Mouse (Mus musculus) MEL (cell line): Measurements from ENCODE around the gene Eef1a1. TPM values are rescaled to one million over a fixed set of nuclear protein-coding genes. Genes with fewer than 3 reads are reported as not detected.

Experiments used
- DNase-seq: peaks from one replicate; pipeline ENCODE4 v3.0.0; 2011; ENCODE audit warnings: low read depth, low spot score
- H3K27ac ChIP-seq: 2 replicates; pipeline ENCODE4 v1.5.1; 2012; ENCODE audit warnings: low read depth, mild to moderate bottlenecking, control low read depth, low read length, moderate library complexity; ENCODE audit not compliant: control insufficient read depth
- H3K27me3 ChIP-seq, 2 experiments: fragments of 150-350 bp in 1 of 2; sonication (generic) in 1 of 2; 2 replicates each; pipeline ENCODE4 v1.6.1; 2012; ENCODE audit warnings: low read length in 2 of 2, mild to moderate bottlenecking in 2 of 2, improper control_type of control experiment in 1 of 2, moderate library complexity in 1 of 2; ENCODE audit not compliant: insufficient read depth in 2 of 2, control insufficient read depth in 1 of 2
- H3K36me3 ChIP-seq, 2 experiments: 2 replicates each; pipeline ENCODE4 v1.6.1; 2012 to 2014; ENCODE audit warnings: low read length in 2 of 2, improper control_type of control experiment in 1 of 2, inconsistent platforms in 1 of 2, mild to moderate bottlenecking in 1 of 2; ENCODE audit not compliant: insufficient read depth in 2 of 2, control insufficient read depth in 1 of 2
- H3K4me1 ChIP-seq, 2 experiments: fragments of 150-350 bp in 1 of 2; sonication (generic) in 1 of 2; 2 replicates each; pipeline ENCODE4 v1.6.1; 2012; ENCODE audit warnings: low read length in 2 of 2, improper control_type of control experiment in 1 of 2, mild to moderate bottlenecking in 1 of 2; ENCODE audit not compliant: insufficient read depth in 2 of 2, control insufficient read depth in 1 of 2
- H3K4me3 ChIP-seq, 2 experiments: fragments of 150-350 bp in 1 of 2; sonication (generic) in 1 of 2; 2 replicates each; pipeline ENCODE4 v1.5.1; 2012; ENCODE audit warnings: low read depth in 2 of 2, low read length in 2 of 2, mild to moderate bottlenecking in 2 of 2, moderate library complexity in 2 of 2, control low read depth in 1 of 2, improper control_type of control experiment in 1 of 2; ENCODE audit not compliant: control insufficient read depth in 1 of 2, insufficient read depth in 1 of 2
- H3K79me2 ChIP-seq: 2 replicates; pipeline ENCODE4 v1.6.1; 2012; ENCODE audit warnings: mild to moderate bottlenecking, low read length, moderate library complexity; ENCODE audit not compliant: control insufficient read depth, poor library complexity, insufficient read depth
- H3K9ac ChIP-seq: 2 replicates; pipeline ENCODE4 v1.6.1; 2012; ENCODE audit warnings: low read depth, mild to moderate bottlenecking, control low read depth, low read length, moderate library complexity; ENCODE audit not compliant: control insufficient read depth, poor library complexity, severe bottlenecking
- H3K9me3 ChIP-seq: fragments of 150-350 bp; sonication (generic); replicated peaks from 2 replicates; pipeline ENCODE4 v1.6.1; 2012; ENCODE audit warnings: mild to moderate bottlenecking, low read length, improper control_type of control experiment, moderate library complexity; ENCODE audit not compliant: insufficient read depth
- BHLHE40 ChIP-seq: IDR thresholded peaks from 2 replicates; pipeline ENCODE4 v1.6.1; 2012; ENCODE audit warnings: low read depth, mild to moderate bottlenecking, inconsistent platforms, low read length, improper control_type of control experiment, borderline replicate concordance
- ELF1 ChIP-seq: IDR thresholded peaks from 2 replicates; pipeline ENCODE4 v1.6.1; 2014; ENCODE audit warnings: low read depth, mild to moderate bottlenecking, inconsistent platforms, low read length, improper control_type of control experiment, moderate library complexity
- EP300 ChIP-seq, 2 experiments: IDR thresholded peaks; 2 replicates each; pipeline ENCODE4 v1.6.1; 2011; ENCODE audit warnings: improper control_type of control experiment in 2 of 2, low read length in 2 of 2, low read depth in 1 of 2, mild to moderate bottlenecking in 1 of 2
- GATA1 ChIP-seq: IDR thresholded peaks from 2 replicates; pipeline ENCODE4 v1.6.1; 2011; ENCODE audit warnings: low read depth, low read length, improper control_type of control experiment
- HCFC1 ChIP-seq: IDR thresholded peaks from 2 replicates; pipeline ENCODE4 v1.6.1; 2012; ENCODE audit warnings: low read depth, mild to moderate bottlenecking, inconsistent platforms, low read length, improper control_type of control experiment, moderate library complexity
- KAT2A ChIP-seq: conservative IDR thresholded peaks from 2 replicates; pipeline ENCODE4 v1.6.1; 2012; ENCODE audit warnings: low read depth, low read length, improper control_type of control experiment, inconsistent platforms
- MAFK ChIP-seq: IDR thresholded peaks from 2 replicates; pipeline ENCODE4 v1.6.1; 2011; ENCODE audit warnings: low read depth, mild to moderate bottlenecking, low read length, improper control_type of control experiment, borderline replicate concordance
- MAX ChIP-seq: IDR thresholded peaks from 2 replicates; pipeline ENCODE4 v1.6.1; 2011; ENCODE audit warnings: low read length, improper control_type of control experiment
- MAZ ChIP-seq: IDR thresholded peaks from 2 replicates; pipeline ENCODE4 v1.6.1; 2012; ENCODE audit warnings: low read depth, mild to moderate bottlenecking, inconsistent platforms, low read length, improper control_type of control experiment
- MYB ChIP-seq: IDR thresholded peaks from 2 replicates; pipeline ENCODE4 v1.6.1; 2011; ENCODE audit warnings: mild to moderate bottlenecking, low read depth, low read length, improper control_type of control experiment
- SMC3 ChIP-seq: IDR thresholded peaks from 2 replicates; pipeline ENCODE4 v1.6.1; 2011; ENCODE audit warnings: low read depth, low read length, improper control_type of control experiment
- TAL1 ChIP-seq: IDR thresholded peaks from 2 replicates; pipeline ENCODE4 v1.6.1; 2012; ENCODE audit warnings: mild to moderate bottlenecking, inconsistent platforms, low read length, moderate library complexity, mixed read lengths
- TBP ChIP-seq: IDR thresholded peaks from 2 replicates; pipeline ENCODE4 v1.8.0; 2011; ENCODE audit warnings: low read depth, low read length, improper control_type of control experiment
- TCF12 ChIP-seq: IDR thresholded peaks from 2 replicates; pipeline ENCODE4 v1.6.1; 2014; ENCODE audit warnings: low read depth, mild to moderate bottlenecking, inconsistent platforms, low read length, improper control_type of control experiment, moderate library complexity
- USF2 ChIP-seq, 2 experiments: IDR thresholded peaks; 2 replicates each; pipeline ENCODE4 v1.6.1; 2011 to 2012; ENCODE audit warnings: improper control_type of control experiment in 2 of 2, low read length in 2 of 2, borderline replicate concordance in 1 of 2, inconsistent platforms in 1 of 2, low read depth in 1 of 2, mild to moderate bottlenecking in 1 of 2; ENCODE audit not compliant: insufficient read depth in 1 of 2
- ZC3H11A ChIP-seq: IDR thresholded peaks from 2 replicates; pipeline ENCODE4 v1.6.1; 2012; ENCODE audit warnings: low read depth, mild to moderate bottlenecking, inconsistent platforms, low read length, improper control_type of control experiment
- polyA plus RNA-seq, 2 experiments: library from polyadenylated mRNA; stranded (reverse) in 1 of 2; unstranded in 1 of 2; fragments of >175 nt in 1 of 2; fragments of >200 nt in 1 of 2; gene quantifications; 2 replicates each; pipeline versions ENCODE4 v1.2.1 to v1.2.4; 2012; ENCODE audit warnings: low replicate concordance in 2 of 2, low read depth in 1 of 2; ENCODE audit not compliant: insufficient read length in 2 of 2, insufficient read depth in 1 of 2, missing spikeins in 1 of 2
- total RNA-seq: library from RNA; depleted of rRNA; stranded (reverse); fragments of 300-350 nt; gene quantifications from 2 replicates; pipeline ENCODE4 v1.2.3, GENCODE M21; 2012

The Eef1a1 gene
- total and polyA plus RNA-seq, 3 experiments, result 11,701 to 60,504 (median 13,182) TPM

- no peak overlapping the region for H3K27ac ChIP-seq
- H3K9me3 ChIP-seq, result no peaks in the 10 kb centered on the region
- TF ChIP-seq MYB (no peak), BHLHE40 (no peak), ZC3H11A (no peak), TCF12 (no peak), KAT2A (no peak), ELF1 (no peak), TAL1 (no peak), TBP (no peak), HCFC1 (no peak)
- peaks cover 0 to 5% of the 10 kb centered on the region in 2 experiments; a peak in 2 of 4 replicates for H3K36me3 ChIP-seq
- H3K27me3 ChIP-seq, result 0 out of 4 replicates have a peak, but pooled peaks cover 0 to 1% of the 10 kb centered on the region in 2 experiments
- H3K4me3 ChIP-seq, result no peak overlapping the region
- H3K79me2 ChIP-seq, result no peaks in the 10 kb centered on the region
- no peak for DNase-seq
- H3K9ac ChIP-seq, result no peak overlapping the region
- H3K4me1 ChIP-seq, result peaks cover 2 to 7% of the 10 kb centered on the region in 2 experiments; a peak in 3 of 4 replicates
These were observed 22.8 kb upstream of the Eef1a1 start for GRCm38 (mm10) chr9:78511705-78512104.

DNA sequence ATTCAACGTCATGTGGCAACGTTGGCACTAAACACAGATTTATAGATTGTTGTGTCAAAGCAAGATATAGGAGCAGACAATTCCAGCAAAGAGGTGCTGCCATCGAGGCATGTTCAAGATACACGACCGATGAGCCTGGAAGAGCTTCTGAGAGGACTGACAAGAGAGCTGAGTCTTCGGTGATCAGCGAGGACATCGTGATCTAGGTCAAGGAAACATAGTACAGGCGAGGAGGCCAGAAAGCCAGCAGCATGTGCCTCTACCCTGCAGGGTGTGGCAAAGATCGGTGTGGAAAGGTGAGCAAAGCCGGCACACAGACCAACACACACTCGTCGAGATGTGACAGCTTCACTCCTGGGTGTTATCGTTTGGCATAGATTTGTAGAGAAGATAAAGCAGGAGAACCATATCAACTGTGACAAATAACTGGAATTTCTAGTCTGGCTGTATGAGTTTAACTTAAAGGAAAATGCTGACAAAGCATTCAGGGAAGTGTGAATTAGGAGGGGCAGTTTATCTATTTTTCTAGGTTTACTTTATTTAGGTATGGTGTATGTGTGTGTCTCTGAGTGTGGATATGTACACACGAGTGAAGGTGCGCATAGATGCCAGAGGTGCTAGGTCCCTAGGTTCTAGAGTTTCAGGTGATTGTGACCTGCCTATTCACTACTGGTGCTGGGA is 19.3 kb upstream of the Eef1a1 start:
- H3K27me3 ChIP-seq, result peaks cover 0 to 1% of the 10 kb centered on the region in 2 experiments; a peak in 3 of 4 replicates
- DNase-seq, result no peak
- H3K9ac ChIP-seq, result no peak overlapping the region
- H3K9me3 ChIP-seq, result no peaks in the 10 kb centered on the region
- H3K27ac ChIP-seq, result no peak overlapping the region
- TF ChIP-seq MAZ (no peak), MAFK (peak; percentile 83)
- H3K4me3 ChIP-seq, result no peak overlapping the region
- H3K4me1 ChIP-seq, result no peaks in the 10 kb centered on the region
- no peaks in the 10 kb centered on the region for H3K36me3 ChIP-seq
- H3K79me2 ChIP-seq, result no peaks in the 10 kb centered on the region

DNA sequence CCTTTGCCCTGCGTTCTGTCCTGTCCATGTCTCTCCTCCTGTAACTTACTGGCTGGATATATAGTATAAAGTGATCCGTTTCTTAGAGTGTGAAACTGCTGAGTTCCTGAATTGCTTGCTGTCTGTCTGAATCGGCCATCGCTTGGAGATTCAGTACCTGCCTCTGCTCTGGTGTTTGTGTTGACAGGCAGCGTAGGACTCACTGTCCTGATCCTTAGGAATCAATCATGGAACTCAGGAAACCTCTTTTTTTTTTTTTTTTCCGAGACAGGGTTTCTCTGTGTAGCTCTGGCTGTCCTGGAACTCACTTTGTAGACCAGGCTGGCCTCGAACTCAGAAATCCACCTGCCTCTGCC is 17.7 kb upstream of the Eef1a1 start:
- DNase-seq, result peak; percentile 24
- no peaks in the 10 kb centered on the region for H3K4me1 ChIP-seq
- H3K9ac ChIP-seq, result no peak overlapping the region
- no peaks in the 10 kb centered on the region for H3K36me3 ChIP-seq
- H3K27ac ChIP-seq, result no peak overlapping the region
- no peaks in the 10 kb centered on the region for H3K79me2 ChIP-seq
- TF ChIP-seq MAX (no peak), ELF1 (no peak), MYB (no peak), EP300 (IDR thresholded peaks at IDR 0.05; ENCODE audit: low read depth in 1 of 2, low read length in 2 of 2) (no peak), USF2 (IDR thresholded peaks at IDR 0.05; ENCODE audit: borderline replicate concordance in 1 of 2, insufficient read depth in 1 of 2, low read depth in 1 of 2, low read length in 2 of 2) (no peak), TBP (no peak), GATA1 (no peak), BHLHE40 (no peak), SMC3 (no peak)
- no peak overlapping the region for H3K4me3 ChIP-seq
- peaks cover 1 to 2% of the 10 kb centered on the region in 2 experiments; a peak in 3 of 4 replicates for H3K27me3 ChIP-seq
- H3K9me3 ChIP-seq, result no peaks in the 10 kb centered on the region
